7 mouse cellular contexts compared by ENCODE assay signal in genomic region chr13:55329683-55330566, GRCm38 (mm10). TPM values are rescaled to one million over a fixed set of nuclear protein-coding genes. Genes with fewer than 3 reads are reported as not detected.
A peak's percentile ranks its signal among the peaks of the same experiment; 100 is the strongest.
DNase-seq lines count a peak whose midpoint lies in the region; ATAC-seq lines count a peak whose summit lies in the region.

Gene Mxd3, minus strand, starts transcription at chr13:55329823.

- peak; percentile 86 to 96 for DNase-seq in adrenal gland, adult (ENCODE audit: inconsistent age in 2 of 2, low spot score in 1 of 2)
- DNase-seq in gastrocnemius, postnatal 10 days = peak; percentile 79
- peak; percentile 95 for DNase-seq in induced T-regulatory cell, adult 2 months (ENCODE audit: low read depth)
- peak; percentile 82 to 86 for DNase-seq in left cerebral cortex, postnatal 36 days (ENCODE audit: low spot score in 2 of 2)
- DNase-seq in midbrain, embryonic 10.5 days (ENCODE audit: low spot score) = peak; percentile 92
- peak; percentile 64 to 67 for DNase-seq in right cerebral cortex, postnatal 36 days (ENCODE audit: low spot score in 2 of 2)

- ATAC-seq in common myeloid progenitor, adult 5-6 weeks (replicated peaks; ENCODE audit: low read depth, poor library complexity, severe bottlenecking) = peak; percentile 60

- H3K27ac ChIP-seq in midbrain, embryonic 10.5 days (replicated peaks) = peak within 1 kb of the TSS; percentile 98

- intact Hi-C loops in left cerebral cortex, postnatal 36 days (cut with DNase I) = no loop called here

- H3K4me3 ChIP-seq in midbrain, embryonic 10.5 days = peak within 1 kb of the TSS; percentile 77

- H3K9me3 ChIP-seq in midbrain, embryonic 10.5 days (replicated peaks) = no peaks in the 10 kb centered on the region

- peaks cover 24% of the 10 kb centered on the region for H3K36me3 ChIP-seq in midbrain, embryonic 10.5 days

- H3K4me1 ChIP-seq in midbrain, embryonic 10.5 days = peaks cover 46% of the 10 kb centered on the region

- under 1% methylated on average over 82 of the region's 82 CpGs for WGBS in midbrain, embryonic 10.5 days

- peaks cover 25% of the 10 kb centered on the region for H3K27me3 ChIP-seq in midbrain, embryonic 10.5 days (ENCODE audit: low read depth, poor library complexity, severe bottlenecking)

RNA-seq across cellular contexts. Expression of gene Mxd3, which starts in this region (rescaled TPM):
- 6.2 and 9.0 TPM in 2 replicates for total RNA-seq in common myeloid progenitor, adult 5-6 weeks (2017)
- total RNA-seq in gastrocnemius, postnatal 10 days (2021) = 1 to 10 TPM; 6.2 to 7.8 TPM
- total RNA-seq in left cerebral cortex, postnatal 36 days (2021) = 1 to 10 TPM; 1.4 to 2.5 TPM
- polyA plus RNA-seq in midbrain, embryonic 10.5 days (2016; fragmentation: Nextera tagmentation; extraction: Ambion mirVana) = 24.2 and 28.1 TPM in 2 replicates

Comparison
In these comparisons a context has a peak if more than half of its experiments do, and no peak if none do; other contexts are left out.
1. Peak in every context shown above with its lines: DNase-seq, ATAC-seq, H3K4me3 ChIP-seq and H3K27ac ChIP-seq.